Mouse (Mus musculus) hindbrain, embryonic 14.5 days (tissue): ENCODE measurements around the gene Ccdc187. TPM values are rescaled to one million over a fixed set of nuclear protein-coding genes. Genes with fewer than 3 reads are reported as not detected.

Experiments
- ATAC-seq: fragments of 200-750 bp; cut with Nextera tagmentation; 2 replicates; pipeline ENCODE4 v1.8.0; 2017; ENCODE audit warnings: moderate number of reproducible peaks, mild to moderate bottlenecking, moderate TSS enrichment, moderate library complexity; ENCODE audit not compliant: low FRiP score
- DNase-seq: peaks from one replicate; pipeline ENCODE4 v3.0.0-alpha.2; 2015; ENCODE audit warnings: low spot score
- H3K27ac ChIP-seq: fragments of 300-500 bp; sonication (generic); 2 replicates; pipeline ENCODE4 v1.5.1; 2014; ENCODE audit warnings: mild to moderate bottlenecking, moderate library complexity
- H3K27me3 ChIP-seq: fragments of 300-500 bp; sonication (generic); 2 replicates; pipeline ENCODE4 v1.6.1; 2014; ENCODE audit warnings: mild to moderate bottlenecking, low read length, mixed read lengths; ENCODE audit not compliant: control insufficient read depth, insufficient read depth
- H3K36me3 ChIP-seq: fragments of 300-500 bp; sonication (generic); replicated peaks from 2 replicates; pipeline ENCODE4 v1.6.1; 2014; ENCODE audit not compliant: control insufficient read depth, insufficient read depth
- H3K4me1 ChIP-seq: fragments of 300-500 bp; sonication (generic); replicated peaks from 2 replicates; pipeline ENCODE4 v1.6.1; 2014; ENCODE audit warnings: antibody characterized with exemption, low read length, mixed read lengths; ENCODE audit not compliant: control insufficient read depth, insufficient read depth
- H3K4me2 ChIP-seq: fragments of 300-500 bp; sonication (generic); replicated peaks from 2 replicates; pipeline ENCODE4 v1.6.1; 2014; ENCODE audit warnings: mild to moderate bottlenecking, moderate library complexity
- H3K4me3 ChIP-seq: fragments of 300-500 bp; sonication (generic); replicated peaks from 2 replicates; pipeline ENCODE4 v1.5.1; 2014; ENCODE audit warnings: mild to moderate bottlenecking, low read length
- H3K9ac ChIP-seq: fragments of 300-500 bp; sonication (generic); 2 replicates; pipeline ENCODE4 v1.6.1; 2014
- H3K9me3 ChIP-seq: fragments of 300-500 bp; sonication (generic); 2 replicates; pipeline ENCODE4 v1.6.1; 2016; ENCODE audit warnings: low read length; ENCODE audit not compliant: control insufficient read depth
- WGBS: fragments of 180-500 bp; shearing (Covaris S2); extraction: QIAGEN DNeasy Blood & Tissue Kit; methylation state at CpG from one replicate; pipeline ENCODE4 v1.1.7; 2014; 5-methylcytosine and 5-hydroxymethylcytosine counted together
- polyA plus RNA-seq: library from polyadenylated mRNA; unstranded; fragments of >200 nt; fragmentation: Nextera tagmentation; extraction: Ambion mirVana; gene quantifications from 2 replicates; pipeline ENCODE4 v1.2.1, GENCODE M21; 2014

Gene Ccdc187
- polyA plus RNA-seq, 1 experiment from 2014 or later = 0.25 TPM

GRCm38 (mm10) chr2:26194552-26195339 lies 99.6 kb downstream of the Ccdc187 start:
- DNase-seq (no peak), ATAC-seq (no peak)
- no peaks in the 10 kb centered on the region for H3K36me3 ChIP-seq
- 40% methylated on average over 7 of the region's 7 CpGs for WGBS
- no peak overlapping the region for H3K4me2 ChIP-seq
- H3K27ac ChIP-seq = no peak overlapping the region
- no peak overlapping the region for H3K4me3 ChIP-seq
- no peak overlapping the region for H3K9ac ChIP-seq
- peaks cover 60% of the 10 kb centered on the region for H3K27me3 ChIP-seq
- H3K4me1 ChIP-seq = no peaks in the 10 kb centered on the region; the same call in 1 of the 2 replicates
- H3K9me3 ChIP-seq = no peaks in the 10 kb centered on the region

Other genes starting within 250 kb of the Ccdc187 start
- 18.3 and 19.2 TPM in 2 replicates for gene Nacc2, start 171.3 kb downstream of the Ccdc187 start, polyA plus RNA-seq
- gene Lhx3, start 86.3 kb downstream of the Ccdc187 start, polyA plus RNA-seq = 5.5 and 5.8 TPM in 2 replicates
- 15.2 and 16.1 TPM in 2 replicates for gene Qsox2, start 57.0 kb downstream of the Ccdc187 start, polyA plus RNA-seq
- gene Gpsm1, start 21.0 kb upstream of the Ccdc187 start, polyA plus RNA-seq = 96.7 and 101 TPM in 2 replicates
- 27.7 and 28.3 TPM in 2 replicates for gene Dnlz, start 57.6 kb upstream of the Ccdc187 start, polyA plus RNA-seq
- 1.9 and 2.1 TPM in 2 replicates for gene Card9, start 66.4 kb upstream of the Ccdc187 start, polyA plus RNA-seq
- gene Snapc4, start 86.1 kb upstream of the Ccdc187 start, polyA plus RNA-seq = 25.4 and 29.3 TPM in 2 replicates
- gene Entr1, start 94.8 kb upstream of the Ccdc187 start, polyA plus RNA-seq = 134 and 141 TPM in 2 replicates
- 76.8 and 81.6 TPM in 2 replicates for gene Pmpca, start 94.8 kb upstream of the Ccdc187 start, polyA plus RNA-seq
- 22.1 and 23.0 TPM in 2 replicates for gene Inpp5e, start 114.6 kb upstream of the Ccdc187 start, polyA plus RNA-seq
- gene Sec16a, start 150.7 kb upstream of the Ccdc187 start, polyA plus RNA-seq = 29.1 and 30.0 TPM in 2 replicates
- gene Notch1, start 222.1 kb upstream of the Ccdc187 start, polyA plus RNA-seq = 23.3 and 25.6 TPM in 2 replicates